Mouse (Mus musculus) spleen, adult 2 months (tissue): ENCODE results near the gene Il17c. TPM values are rescaled to one million over a fixed set of nuclear protein-coding genes. Genes with fewer than 3 reads are reported as not detected.
A peak's percentile ranks its signal among the peaks of the same experiment; 100 is the strongest.

Experiments
- DNase-seq, 2 experiments: peaks; one replicate each; pipeline versions ENCODE4 v3.0.0 to v3.0.0-alpha.2; 2012 to 2021; ENCODE audit warnings: low spot score in 2 of 2, low read depth in 1 of 2
- H3K27ac ChIP-seq: fragments of 200-500 bp; 2 replicates; pipeline ENCODE4 v1.5.1; 2012; ENCODE audit warnings: low read length, inconsistent platforms; ENCODE audit not compliant: insufficient read depth
- H3K27me3 ChIP-seq: fragments of 200-500 bp; 2 replicates; pipeline ENCODE4 v1.6.1; 2012; ENCODE audit warnings: mild to moderate bottlenecking, moderate library complexity, low read length, inconsistent platforms; ENCODE audit not compliant: control insufficient read depth, insufficient read depth
- H3K36me3 ChIP-seq: fragments of 200-500 bp; 2 replicates; pipeline ENCODE4 v1.6.1; 2012; ENCODE audit warnings: mild to moderate bottlenecking, low read length, inconsistent platforms; ENCODE audit not compliant: control insufficient read depth, insufficient read depth
- H3K4me1 ChIP-seq: fragments of 200-500 bp; 2 replicates; pipeline ENCODE4 v1.6.1; 2011; ENCODE audit warnings: inconsistent platforms; ENCODE audit not compliant: control insufficient read depth, insufficient read depth, insufficient read length
- H3K4me3 ChIP-seq: fragments of 200-500 bp; 2 replicates; pipeline ENCODE4 v1.5.1; 2011; ENCODE audit warnings: mild to moderate bottlenecking, inconsistent platforms; ENCODE audit not compliant: insufficient read depth, insufficient read length; ENCODE audit errors: extremely low read depth
- CTCF ChIP-seq: fragments of 200-500 bp; IDR thresholded peaks from 2 replicates; pipeline ENCODE4 v1.5.1; 2011; ENCODE audit warnings: mild to moderate bottlenecking, inconsistent platforms; ENCODE audit not compliant: insufficient read depth, insufficient read length, insufficient replicate concordance; ENCODE audit errors: extremely low read depth
- POLR2A ChIP-seq: fragments of 200-500 bp; IDR thresholded peaks from 2 replicates; pipeline ENCODE4 v1.6.1; 2011; ENCODE audit warnings: low read depth, low read length, inconsistent platforms
- WGBS: fragments of 180-500 bp; shearing (Covaris S2); methylation state at CpG from one replicate; pipeline ENCODE4 v1.1.7; 2018; 5-methylcytosine and 5-hydroxymethylcytosine counted together
- polyA plus RNA-seq: library from polyadenylated mRNA; depleted of rRNA; stranded (reverse); fragments of >200 nt; gene quantifications from 2 replicates; pipeline ENCODE4 v1.2.3, GENCODE M21; 2012

The Il17c gene
- polyA plus RNA-seq, 1 experiment: 0.28 TPM

DNA sequence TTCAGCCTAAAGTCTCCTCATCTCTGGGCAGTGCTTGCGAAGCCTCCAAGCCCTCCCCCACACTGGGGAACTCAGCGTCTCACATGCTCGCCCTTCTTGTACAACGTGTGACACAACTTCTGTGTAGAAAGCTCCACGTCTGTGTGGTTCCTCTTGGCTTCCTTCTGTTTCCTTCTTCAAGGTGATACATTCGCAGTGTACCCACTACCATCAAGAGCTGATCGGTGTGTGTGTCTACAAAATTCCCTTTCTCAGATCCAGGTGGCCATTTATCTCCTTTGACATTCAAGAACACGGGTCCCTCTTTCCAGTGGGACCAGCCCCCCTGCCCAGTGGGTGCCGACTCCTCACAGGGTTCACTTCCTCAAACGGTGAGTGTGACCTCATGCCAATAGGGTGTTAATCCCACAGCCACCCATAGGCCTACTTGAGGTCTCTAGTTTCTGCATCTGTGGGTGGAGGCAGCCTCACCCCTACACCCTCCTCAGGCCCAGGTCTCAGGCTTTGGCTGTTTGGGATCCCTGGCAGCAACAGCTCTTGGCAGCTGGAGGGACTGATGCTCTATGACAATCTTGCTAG lies 8.3 kb downstream of the Il17c start:
- TF ChIP-seq POLR2A: peak; percentile 21
- peak; percentile 26; the same call in 1 of the 2 replicates for TF ChIP-seq CTCF
- Histone ChIP-seq H3K4me1 (peaks cover 29% of the 10 kb centered on the region; the same call in 1 of the 2 replicates), H3K27ac (peak overlapping the region; percentile 93), H3K36me3 (peaks cover 21% of the 10 kb centered on the region), H3K27me3 (no peaks in the 10 kb centered on the region), H3K4me3 (peak overlapping the region; percentile 40; the same call in 1 of the 2 replicates)
- WGBS: 20% methylated on average over 10 of the region's 10 CpGs
- peak; percentile 71 to 77 for DNase-seq

DNA sequence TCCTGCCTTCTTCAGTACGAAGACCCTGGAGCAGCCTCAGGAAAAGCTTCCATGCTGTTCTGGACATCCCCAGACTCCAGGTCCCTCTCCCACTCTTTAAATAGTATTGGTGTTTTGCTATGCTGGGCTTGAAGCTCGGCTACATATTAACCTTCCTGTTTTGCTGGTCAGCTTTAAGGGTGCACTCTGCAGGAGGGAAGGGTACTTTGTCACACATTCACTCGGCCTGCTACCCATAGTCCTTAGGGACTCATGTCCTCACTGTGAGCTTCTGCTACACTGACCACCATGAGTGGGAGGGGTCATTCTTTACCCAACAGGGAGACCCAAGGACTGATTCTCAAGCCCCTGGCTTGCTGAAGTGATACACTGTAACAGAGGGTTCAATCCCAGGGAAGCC lies 8.8 kb downstream of the Il17c start:
- Histone ChIP-seq H3K27me3 (no peaks in the 10 kb centered on the region), H3K4me3 (peak overlapping the region; percentile 26; the same call in 1 of the 2 replicates), H3K4me1 (peaks cover 29% of the 10 kb centered on the region; the same call in 1 of the 2 replicates), H3K27ac (peak overlapping the region; percentile 93), H3K36me3 (peaks cover 18% of the 10 kb centered on the region)
- 53% methylated on average over 3 of the region's 3 CpGs for WGBS
- DNase-seq: no peak
- TF ChIP-seq CTCF (no peak), POLR2A (no peak)

DNA sequence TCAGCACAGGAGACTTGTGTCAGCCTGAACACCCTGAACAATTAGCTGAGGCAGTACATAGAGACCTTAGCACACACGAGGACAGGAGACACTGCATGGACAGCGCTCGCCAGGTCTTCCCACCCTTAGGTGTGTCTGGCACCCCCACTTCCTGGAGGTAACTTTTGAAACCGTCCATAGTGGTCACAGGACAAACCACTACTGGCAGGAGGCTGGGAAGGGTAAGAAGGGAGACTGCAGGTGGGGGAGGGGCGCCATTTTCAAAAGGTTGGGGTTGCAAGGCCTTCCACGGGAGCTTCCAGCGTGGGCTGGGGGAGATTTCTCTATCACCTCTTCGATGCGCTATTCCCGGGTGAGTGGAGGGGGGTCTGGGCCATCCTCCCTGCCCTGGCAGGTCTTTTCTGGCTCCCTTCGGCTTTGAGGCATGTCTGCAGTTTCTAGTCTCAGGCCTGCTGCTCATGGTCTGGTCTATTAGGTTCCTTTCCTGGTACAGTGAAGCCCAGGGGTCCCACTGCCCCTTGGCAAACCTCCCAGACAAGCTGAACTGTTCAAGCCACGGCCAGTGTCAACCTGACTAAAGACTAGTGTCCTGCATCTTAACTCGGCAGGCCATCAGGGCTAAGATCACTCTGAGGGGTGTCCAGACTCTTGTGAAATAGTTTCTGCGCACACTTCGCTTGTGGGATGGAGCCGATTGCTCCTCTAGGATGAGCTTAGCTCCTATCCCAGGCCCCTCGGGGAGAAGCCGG lies 10.0 kb downstream of the Il17c start:
- peak in 1 of 2 experiments; percentile 33 for DNase-seq
- peaks cover 32% of the 10 kb centered on the region; the same call in 1 of the 2 replicates for H3K4me1 ChIP-seq
- H3K27ac ChIP-seq: peak overlapping the region; percentile 99
- peaks cover 8% of the 10 kb centered on the region for H3K36me3 ChIP-seq
- 10% methylated on average over 17 of the region's 18 CpGs for WGBS
- no peak for TF ChIP-seq POLR2A
- no peak for TF ChIP-seq CTCF
- no peaks in the 10 kb centered on the region for H3K27me3 ChIP-seq
- H3K4me3 ChIP-seq: peak overlapping the region; percentile 88

DNA sequence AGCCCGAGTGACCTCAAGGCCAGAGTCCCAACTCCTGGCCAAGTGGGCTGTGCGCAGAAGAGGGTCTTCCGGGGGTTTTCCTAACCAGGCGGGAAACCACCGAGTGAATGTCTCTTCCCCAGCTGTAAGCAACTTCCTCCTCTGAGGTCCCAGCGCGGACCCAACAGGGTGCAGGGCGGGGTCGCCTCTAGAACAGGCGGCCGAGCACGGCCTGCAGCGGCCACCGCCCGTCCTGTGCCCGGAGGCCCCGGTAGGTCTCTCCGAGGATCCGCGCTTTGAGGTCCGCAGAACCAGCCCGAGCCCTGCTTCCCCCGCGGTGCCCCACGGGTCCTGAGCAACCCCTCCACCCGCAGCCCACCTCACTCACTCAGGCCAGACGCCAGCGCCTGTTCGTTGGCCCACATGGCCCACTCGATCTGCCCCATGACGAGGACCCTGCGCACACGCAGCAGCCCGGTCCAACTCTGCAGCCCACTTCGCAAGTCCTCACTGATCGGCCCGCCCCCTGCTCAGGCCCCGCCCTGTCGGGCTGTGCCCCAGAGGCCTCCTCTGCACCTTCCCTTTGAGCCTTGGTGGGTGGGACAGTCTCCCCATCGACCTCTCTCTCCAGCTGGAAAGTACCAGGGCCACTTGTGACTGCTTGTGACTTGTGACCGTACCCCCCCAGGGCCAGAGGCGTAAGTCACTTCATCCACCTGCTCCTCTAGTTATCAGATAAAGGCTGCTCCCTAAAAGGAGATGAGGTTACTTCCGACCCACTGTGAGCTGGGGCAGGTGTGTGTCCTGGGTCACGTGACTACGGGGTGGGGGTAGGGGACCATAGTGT lies 10.8 kb downstream of the Il17c start, which contains the start of gene Cyba:
Cyba (minus strand) TSS at position 488 of the 826 bp plus-strand sequence.
- Histone ChIP-seq H3K4me3 (peak within 1 kb of the TSS; percentile 88), H3K36me3 (peaks cover 3% of the 10 kb centered on the region; the same call in 1 of the 2 replicates), H3K27ac (peak within 1 kb of the TSS; percentile 99), H3K4me1 (peaks cover 32% of the 10 kb centered on the region), H3K27me3 (no peaks in the 10 kb centered on the region)
- peak; percentile 75 to 87 for DNase-seq
- TF ChIP-seq POLR2A (peak; percentile 78), CTCF (no peak)
- WGBS: under 1% methylated on average over 45 of the region's 45 CpGs

DNA sequence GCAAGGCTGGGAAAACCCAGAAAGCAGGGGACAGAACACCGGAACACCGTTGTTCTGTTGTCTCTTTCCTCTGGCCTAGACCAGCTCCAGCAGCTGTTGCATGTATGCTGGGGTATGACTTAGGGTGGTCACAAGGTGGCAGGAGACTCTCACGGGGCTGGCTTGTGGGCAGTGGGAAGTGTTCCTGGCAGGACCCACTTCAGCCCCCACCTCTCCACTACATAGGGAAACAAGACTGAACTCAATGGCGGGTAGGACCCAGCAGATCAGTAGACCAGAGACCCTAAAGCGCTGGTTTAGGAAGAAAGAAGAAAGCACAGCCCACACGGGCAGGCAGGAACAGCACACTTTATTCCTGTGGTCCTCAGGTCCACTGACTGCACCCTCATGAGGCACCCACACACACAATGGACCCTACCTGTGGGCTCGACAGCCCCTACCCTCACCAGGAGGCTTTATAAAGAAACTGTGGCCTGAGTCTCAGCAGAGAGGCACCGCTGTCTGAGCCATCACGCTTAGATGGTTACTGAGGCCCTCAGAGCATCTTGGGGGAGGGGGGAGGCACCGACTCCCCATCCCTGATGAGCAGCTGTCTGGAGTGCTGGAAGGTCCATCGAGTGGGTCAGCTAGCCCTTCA lies 11.6 kb downstream of the Il17c start:
- peaks cover 3% of the 10 kb centered on the region; the same call in 1 of the 2 replicates for H3K36me3 ChIP-seq
- TF ChIP-seq POLR2A (no peak; the same call in 1 of the 2 replicates), CTCF (peak; percentile 31; the same call in 1 of the 2 replicates)
- peaks cover 36% of the 10 kb centered on the region for H3K4me1 ChIP-seq
- peak overlapping the region; percentile 99 for H3K27ac ChIP-seq
- H3K27me3 ChIP-seq: no peaks in the 10 kb centered on the region
- peak overlapping the region; percentile 88; the same call in 1 of the 2 replicates for H3K4me3 ChIP-seq
- 42% methylated on average over 11 of the region's 11 CpGs for WGBS
- DNase-seq: no peak

DNA sequence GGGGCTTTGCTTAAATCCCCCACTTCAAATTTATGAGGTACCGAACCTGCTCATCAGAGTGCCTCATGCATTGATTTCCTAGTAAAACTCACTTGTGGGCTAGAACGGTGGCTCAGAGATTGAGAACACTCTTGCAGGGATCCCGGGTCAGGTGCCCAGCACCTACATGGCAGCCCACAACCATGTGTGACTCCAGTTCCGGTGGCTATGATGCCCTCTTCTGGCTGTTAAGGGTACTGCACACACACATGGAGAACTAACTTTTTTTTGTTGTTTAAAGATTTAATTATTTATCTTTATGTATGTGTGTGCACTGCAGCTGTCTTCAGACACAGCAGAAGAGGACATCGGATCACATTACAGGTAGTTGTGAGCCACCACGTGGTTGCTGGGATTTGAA lies 13.6 kb downstream of the Il17c start:
- Histone ChIP-seq H3K27ac (no peak overlapping the region), H3K4me1 (peaks cover 26% of the 10 kb centered on the region), H3K36me3 (no peaks in the 10 kb centered on the region; the same call in 1 of the 2 replicates), H3K4me3 (no peak overlapping the region), H3K27me3 (no peaks in the 10 kb centered on the region)
- TF ChIP-seq POLR2A (no peak), CTCF (peak; percentile 9; the same call in 1 of the 2 replicates)
- 93% methylated on average over 6 of the region's 6 CpGs for WGBS
- no peak for DNase-seq
